Mouse (Mus musculus) layer of hippocampus, adult 9-10 months (tissue): ENCODE results near the gene Gm5475.
A peak's percentile ranks its signal among the peaks of the same experiment; 100 is the strongest.

ENCODE experiments used
- DNase-seq: peaks from one replicate; pipeline ENCODE4 v3.0.0; 2022; ENCODE audit warnings: low spot score

Gene Gm5475

GRCm38 (mm10) chr15:100448572-100448971, 26.6 kb downstream of the Gm5475 start:
- no peak for DNase-seq

- no peak for DNase-seq
Measured at GRCm38 (mm10) chr15:100449495-100449894, 27.5 kb downstream of the Gm5475 start.

DNA sequence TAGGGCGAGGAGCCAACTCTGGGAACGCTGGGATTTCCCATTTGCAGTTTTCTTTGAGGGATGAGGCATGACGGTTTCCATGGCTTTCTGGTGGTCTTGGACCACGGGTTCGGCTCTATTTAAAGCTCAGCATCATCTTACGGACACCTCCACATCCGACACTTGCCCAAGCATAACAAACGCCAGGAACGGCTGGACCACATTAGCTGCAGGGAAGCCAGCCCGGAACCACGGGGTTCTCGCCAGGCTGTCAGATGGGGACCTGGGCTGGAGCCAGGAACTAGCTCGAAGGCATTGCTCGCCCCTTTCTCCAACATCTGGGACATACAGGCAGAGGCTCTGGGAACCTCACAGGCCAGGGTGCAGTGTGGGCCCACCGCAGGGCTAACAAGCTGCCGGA, 29.3 kb downstream of the Gm5475 start:
- no peak for DNase-seq

GRCm38 (mm10) chr15:100452486-100452885, 30.5 kb downstream of the Gm5475 start:
- DNase-seq: no peak

GRCm38 (mm10) chr15:100456356-100456991, 34.5 kb downstream of the Gm5475 start:
- DNase-seq: no peak

DNA sequence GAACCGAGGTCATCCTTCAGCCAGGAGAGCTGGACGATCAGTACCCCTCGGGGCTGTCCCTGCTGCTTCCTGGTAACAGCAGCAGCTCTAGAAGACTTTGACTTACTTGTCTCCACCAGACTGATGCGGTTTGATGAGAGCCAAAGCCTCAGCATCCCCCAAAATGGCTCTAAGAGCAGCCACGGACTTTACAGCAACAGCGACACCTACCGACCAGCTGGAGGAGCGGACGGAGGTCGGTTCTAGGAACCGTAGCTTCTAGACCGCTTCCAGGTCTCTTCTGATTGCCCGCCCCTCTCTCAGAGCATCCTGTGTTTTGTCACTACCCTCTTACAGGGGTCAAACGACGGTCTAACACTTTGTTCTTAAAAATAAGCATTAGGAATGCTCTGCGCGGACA, 35.4 kb downstream of the Gm5475 start:
- no peak for DNase-seq

DNA sequence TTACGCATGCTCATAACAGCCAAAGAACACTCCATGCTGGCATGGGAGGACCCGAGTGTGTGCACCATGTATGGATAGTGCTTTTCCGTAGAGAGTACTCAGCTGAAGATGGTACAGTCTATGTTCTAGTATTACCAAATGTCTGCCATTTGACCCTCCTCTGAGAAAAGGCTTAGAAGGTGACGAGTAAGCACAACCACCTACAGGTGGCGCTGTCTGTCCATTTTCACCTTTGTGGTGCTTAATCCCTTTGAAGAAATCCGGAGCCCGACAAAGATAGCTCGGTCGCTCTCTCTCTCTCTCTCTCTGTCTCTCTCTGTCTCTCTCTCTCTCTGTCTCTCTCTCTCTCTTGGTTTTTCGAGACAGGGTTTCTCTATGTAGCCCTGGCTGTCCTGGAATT, 36.1 kb downstream of the Gm5475 start:
- no peak for DNase-seq

- no peak for DNase-seq
Measured at GRCm38 (mm10) chr15:100460942-100461341, 39.0 kb downstream of the Gm5475 start.

- no peak for DNase-seq
Measured at GRCm38 (mm10) chr15:100461646-100462045, 39.7 kb downstream of the Gm5475 start.

GRCm38 (mm10) chr15:100462086-100462485, 40.1 kb downstream of the Gm5475 start:
- no peak for DNase-seq

GRCm38 (mm10) chr15:100463712-100464111, 41.8 kb downstream of the Gm5475 start:
- peak; percentile 69 for DNase-seq

- no peak for DNase-seq
Measured at GRCm38 (mm10) chr15:100465432-100465831, 43.5 kb downstream of the Gm5475 start.

GRCm38 (mm10) chr15:100467738-100468137, 45.8 kb downstream of the Gm5475 start:
- DNase-seq: no peak

GRCm38 (mm10) chr15:100468295-100469188, 46.6 kb downstream of the Gm5475 start, which contains the start of gene Letmd1:
Gene Letmd1 (plus strand): TSS chr15:100469023.
- peak; percentile 58 for DNase-seq

GRCm38 (mm10) chr15:100469189-100469545, 47.2 kb downstream of the Gm5475 start:
- no peak for DNase-seq

GRCm38 (mm10) chr15:100470037-100470436, 48.1 kb downstream of the Gm5475 start:
- no peak for DNase-seq

DNA sequence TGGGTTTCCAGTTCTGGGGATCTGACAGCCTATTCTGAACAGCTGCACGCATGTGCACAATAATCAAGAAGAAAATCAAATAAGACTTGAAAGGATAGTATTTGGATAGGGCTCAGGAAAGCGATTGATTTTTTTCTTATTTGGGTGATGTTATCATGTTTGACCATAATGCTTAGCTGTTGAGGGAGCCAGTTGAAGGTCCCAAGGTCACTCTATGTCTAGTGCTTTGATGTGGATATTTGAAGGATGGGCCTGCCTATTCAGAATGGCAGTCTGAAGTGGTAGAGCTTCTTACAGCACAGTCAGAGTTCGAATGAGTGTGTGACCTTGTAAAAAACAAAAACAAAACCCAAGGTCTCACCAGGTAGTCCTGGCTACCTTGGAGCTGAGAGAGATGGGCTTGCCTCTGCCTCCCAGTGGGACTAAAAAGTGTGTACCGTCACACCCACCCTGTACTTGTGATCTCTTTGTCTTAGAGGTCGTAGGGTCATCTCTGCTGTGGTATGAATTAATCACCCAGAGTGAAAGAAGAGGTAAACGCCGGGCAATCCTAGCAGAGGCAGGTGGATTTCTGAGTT, 52.1 kb downstream of the Gm5475 start:
- no peak for DNase-seq
